Mouse (Mus musculus) sigmoid colon, adult 10 weeks (tissue): ENCODE results near the gene Olfr1211. TPM values are rescaled to one million over a fixed set of nuclear protein-coding genes. Genes with fewer than 3 reads are reported as not detected.

ENCODE experiments used
- polyA plus RNA-seq: library from polyadenylated mRNA; stranded (reverse); fragments of 350-450 nt; fragmentation: Illumina TruSeq; extraction: RNeasy Lipid Tissue Mini Kit (QIAGEN cat#74804); gene quantifications from one replicate; pipeline ENCODE4 v1.2.3, GENCODE M21; 2014; ENCODE audit warnings: low read depth, low replicate concordance

Gene Olfr1211
- polyA plus RNA-seq, result not detected

GRCm38 (mm10) chr2:88938011-88938410, at the start of gene Olfr1211:
TSS of gene Olfr1211 (minus strand) at chr2:88938111.

GRCm38 (mm10) chr2:88980181-88980580, 42.3 kb upstream of the Olfr1211 start, which contains the start of gene Gm13762:
TSS of gene Gm13762 (minus strand) at chr2:88980281.

GRCm38 (mm10) chr2:88953669-88954068, 15.8 kb upstream of the Olfr1211 start, which contains the start of gene Olfr1212:
TSS of gene Olfr1212 (plus strand) at chr2:88953969.

GRCm38 (mm10) chr2:88915057-88915456, 22.9 kb downstream of the Olfr1211 start, which contains the start of gene Olfr1209:
TSS of gene Olfr1209 (minus strand) at chr2:88915157.

GRCm38 (mm10) chr2:88902211-88902610, 35.7 kb downstream of the Olfr1211 start, which contains the start of gene Olfr1208:
TSS of gene Olfr1208 (minus strand) at chr2:88902311.

Other genes with a start within 250 kb of the Olfr1211 start
- gene Olfr1195, start 248.9 kb downstream of the Olfr1211 start, polyA plus RNA-seq, result not detected
- not detected for gene Olfr1196, start 233.5 kb downstream of the Olfr1211 start, polyA plus RNA-seq
- not detected for gene Olfr1197, start 205.7 kb downstream of the Olfr1211 start, polyA plus RNA-seq
- gene Olfr1198, start 186.7 kb downstream of the Olfr1211 start, polyA plus RNA-seq, result not detected
- not detected for gene Olfr1199, start 177.6 kb downstream of the Olfr1211 start, polyA plus RNA-seq
- gene Olfr1200, start 167.6 kb downstream of the Olfr1211 start, polyA plus RNA-seq, result not detected
- gene Olfr1201, start 145.1 kb downstream of the Olfr1211 start, polyA plus RNA-seq, result not detected
- gene Olfr1202, start 123.6 kb downstream of the Olfr1211 start, polyA plus RNA-seq, result not detected
- not detected for gene Olfr1205, start 108.4 kb downstream of the Olfr1211 start, polyA plus RNA-seq
- not detected for gene Olfr1204, start 88.8 kb downstream of the Olfr1211 start, polyA plus RNA-seq
- not detected for gene Olfr1206, start 74.9 kb downstream of the Olfr1211 start, polyA plus RNA-seq
- not detected for gene Olfr1208, start 35.8 kb downstream of the Olfr1211 start, polyA plus RNA-seq
- not detected for gene Olfr1209, start 23.0 kb downstream of the Olfr1211 start, polyA plus RNA-seq
- not detected for gene Olfr1212, start 15.9 kb upstream of the Olfr1211 start, polyA plus RNA-seq
- not detected for gene Gm13762, start 42.2 kb upstream of the Olfr1211 start, polyA plus RNA-seq
- not detected for gene Olfr1214, start 54.5 kb upstream of the Olfr1211 start, polyA plus RNA-seq
- not detected for gene Olfr1215, start 68.9 kb upstream of the Olfr1211 start, polyA plus RNA-seq
- not detected for gene Olfr1216, start 80.2 kb upstream of the Olfr1211 start, polyA plus RNA-seq
- gene Olfr1217, start 94.0 kb upstream of the Olfr1211 start, polyA plus RNA-seq, result not detected
- gene Olfr1218, start 123.1 kb upstream of the Olfr1211 start, polyA plus RNA-seq, result not detected
- gene Olfr1219, start 145.4 kb upstream of the Olfr1211 start, polyA plus RNA-seq, result not detected
- gene Olfr1220, start 168.7 kb upstream of the Olfr1211 start, polyA plus RNA-seq, result not detected
- not detected for gene Olfr1221, start 179.2 kb upstream of the Olfr1211 start, polyA plus RNA-seq
- not detected for gene Olfr1222, start 194.9 kb upstream of the Olfr1211 start, polyA plus RNA-seq
- not detected for gene Olfr1223, start 213.4 kb upstream of the Olfr1211 start, polyA plus RNA-seq
- not detected for gene Olfr1224-ps1, start 226.0 kb upstream of the Olfr1211 start, polyA plus RNA-seq
- not detected for gene Olfr1225, start 236.6 kb upstream of the Olfr1211 start, polyA plus RNA-seq